Mouse (Mus musculus) cerebellum, postnatal 36 days (tissue): Measurements from ENCODE around the gene Gm10142.
A peak's percentile ranks its signal among the peaks of the same experiment; 100 is the strongest.
"Not testable (repeated sequence)": the region's sequence is repeated elsewhere in the genome, so short reads cannot be mapped to it uniquely, and the experiment has no call there.

Experiments used
- DNase-seq, 2 experiments: peaks; one replicate each; pipeline ENCODE4 v3.0.0; 2021 to 2022; ENCODE audit warnings: mixed read lengths in 2 of 2

Gene Gm10142

DNA sequence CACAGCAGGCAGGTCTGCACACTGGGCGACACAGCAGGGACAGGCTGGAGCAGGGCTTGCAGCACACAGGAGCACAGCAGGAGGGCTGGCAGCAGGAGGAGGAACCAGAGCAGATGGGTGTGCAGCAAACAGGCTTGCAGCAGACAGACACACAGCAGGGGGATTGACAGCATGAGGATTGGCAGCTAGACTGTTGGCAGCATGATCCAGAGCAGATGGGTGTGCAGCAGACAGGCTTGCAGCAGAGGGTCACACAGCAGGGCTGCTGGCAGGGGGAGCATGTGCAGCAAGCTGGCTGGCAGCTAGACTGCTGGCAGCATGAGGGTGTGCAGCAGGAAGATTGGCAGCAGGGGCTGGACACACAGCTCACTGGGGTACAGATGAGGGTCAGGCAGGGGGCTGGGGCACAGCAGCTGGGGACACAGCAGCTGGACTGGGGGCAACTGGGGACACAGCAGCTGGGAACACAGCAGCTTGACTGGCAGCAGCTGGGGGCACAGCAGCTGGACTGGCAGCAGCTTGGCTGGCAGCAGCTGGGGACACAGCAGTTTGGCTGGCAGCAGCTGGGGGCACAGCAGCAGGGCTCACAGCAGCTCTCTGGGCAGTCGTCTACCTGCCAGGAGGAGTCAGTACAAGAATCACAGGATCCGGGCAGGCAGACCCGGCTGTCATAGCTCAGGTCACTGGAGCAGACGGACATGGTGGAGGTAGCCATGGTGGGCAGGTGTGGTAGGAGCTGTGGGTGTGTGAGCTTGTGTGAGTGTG is 26.5 kb downstream of the Gm10142 start, which contains the start of gene Gm18596:
Gene Gm18596 (minus strand): TSS at position 715 of the 765 bp plus-strand sequence.
- peak in 1 of 2 experiments; percentile 8 for DNase-seq

GRCm38 (mm10) chr10:77750686-77751085 is 35.1 kb downstream of the Gm10142 start:
- peak; percentile 8 to 12 for DNase-seq

GRCm38 (mm10) chr10:77751254-77751653 is 35.6 kb downstream of the Gm10142 start, which contains the start of gene Gm9736:
Gene Gm9736, minus strand, starts transcription at chr10:77751354.
- DNase-seq = not testable (repeated sequence)

GRCm38 (mm10) chr10:77752312-77752711 is 36.7 kb downstream of the Gm10142 start:
- not testable (repeated sequence) for DNase-seq

DNA sequence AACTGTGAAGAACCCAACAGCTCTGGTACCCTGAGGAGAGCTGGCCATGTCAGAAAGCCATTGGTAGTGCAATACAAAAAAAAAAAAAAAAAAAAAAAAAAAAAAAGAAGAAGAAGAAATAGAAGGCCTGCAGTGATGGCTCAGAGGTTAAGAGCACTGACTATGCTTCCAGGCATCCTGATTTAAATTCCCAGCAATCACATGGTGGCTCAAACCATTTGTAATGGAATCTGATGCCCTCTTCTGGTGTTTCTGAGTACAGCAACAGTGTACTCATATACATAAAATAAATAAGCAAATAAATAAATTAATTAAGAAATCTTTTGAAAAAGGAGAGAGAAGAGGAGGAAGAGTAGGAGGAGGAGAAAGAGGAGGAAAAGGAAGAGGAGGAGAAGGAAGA is 37.8 kb downstream of the Gm10142 start:
- DNase-seq = no peak

- not testable (repeated sequence) for DNase-seq
These were observed 44.0 kb downstream of the Gm10142 start, which contains the start of gene Gm3233 for GRCm38 (mm10) chr10:77759582-77759981. Gene Gm3233, minus strand, starts transcription at chr10:77759682.
